Mouse (Mus musculus) small intestine, adult 2 months (tissue): Measurements from ENCODE around the gene Ttc34. TPM values are rescaled to one million over a fixed set of nuclear protein-coding genes. Genes with fewer than 3 reads are reported as not detected.

Source experiments
- H3K27ac ChIP-seq: fragments of 200-500 bp; 2 replicates; pipeline ENCODE4 v1.5.1; 2012; ENCODE audit warnings: low read depth, low read length, control low read depth, inconsistent platforms; ENCODE audit not compliant: insufficient read depth
- H3K27me3 ChIP-seq: fragments of 200-500 bp; 2 replicates; pipeline ENCODE4 v1.6.1; 2012; ENCODE audit warnings: mild to moderate bottlenecking, moderate library complexity, low read length, inconsistent platforms; ENCODE audit not compliant: control insufficient read depth, insufficient read depth
- H3K36me3 ChIP-seq: fragments of 200-500 bp; 2 replicates; pipeline ENCODE4 v1.6.1; 2012; ENCODE audit warnings: mild to moderate bottlenecking, low read length, control low read depth, inconsistent platforms; ENCODE audit not compliant: control insufficient read depth, insufficient read depth
- H3K4me1 ChIP-seq: fragments of 200-500 bp; 2 replicates; pipeline ENCODE4 v1.6.1; 2012; ENCODE audit warnings: low read length, inconsistent platforms, mixed read lengths; ENCODE audit not compliant: control insufficient read depth, insufficient read depth, insufficient read length
- H3K4me3 ChIP-seq: fragments of 200-500 bp; 2 replicates; pipeline ENCODE4 v1.5.1; 2012; ENCODE audit warnings: low read depth, mild to moderate bottlenecking, control low read depth, inconsistent platforms, low read length, moderate library complexity
- CTCF ChIP-seq: fragments of 200-500 bp; IDR thresholded peaks from 2 replicates; pipeline ENCODE4 v1.5.1; 2012; ENCODE audit warnings: low read depth, mild to moderate bottlenecking, control low read depth, inconsistent platforms, low read length, moderate library complexity, mixed read lengths; ENCODE audit not compliant: insufficient replicate concordance, insufficient read length; ENCODE audit errors: extremely low read depth
- POLR2A ChIP-seq: fragments of 200-500 bp; IDR thresholded peaks from 2 replicates; pipeline ENCODE4 v1.6.1; 2012; ENCODE audit warnings: low read depth, mild to moderate bottlenecking, control low read depth, inconsistent platforms, low read length, moderate library complexity
- whole genome bisulfite sequencing: fragments of 180-500 bp; shearing (Covaris S2); methylation state at CpG from one replicate; pipeline ENCODE4 v1.1.7; 2018; 5-methylcytosine and 5-hydroxymethylcytosine counted together
- polyA plus RNA-seq: library from polyadenylated mRNA; depleted of rRNA; stranded (reverse); fragments of >200 nt; gene quantifications from 2 replicates; pipeline ENCODE4 v1.2.3, GENCODE M21; 2012; rRNA removed

Ttc34 gene
- 0.06 TPM in 1 of 2 replicates, not detected in the other for polyA plus RNA-seq

- TF ChIP-seq POLR2A (no peak), CTCF (peak; percentile 86)
- no peak within 1 kb of the TSS for H3K4me3 ChIP-seq
- H3K27ac ChIP-seq = no peak within 1 kb of the TSS
- no peaks in the 10 kb centered on the region for H3K36me3 ChIP-seq
- no peaks in the 10 kb centered on the region for H3K4me1 ChIP-seq
- no peaks in the 10 kb centered on the region for H3K27me3 ChIP-seq
- 20% methylated on average over 2 of the region's 2 CpGs for WGBS
Measured at GRCm38 (mm10) chr4:154837170-154837569, at the start of gene Ttc34. Gene Ttc34 (plus strand): TSS chr4:154837459.

- Histone ChIP-seq H3K4me3 (no peak overlapping the region), H3K27me3 (no peaks in the 10 kb centered on the region), H3K27ac (no peak overlapping the region), H3K36me3 (no peaks in the 10 kb centered on the region), H3K4me1 (no peaks in the 10 kb centered on the region)
- WGBS = 60% methylated on average over 13 of the region's 13 CpGs
- TF ChIP-seq POLR2A = no peak
- no peak for TF ChIP-seq CTCF
Measured at GRCm38 (mm10) chr4:154787960-154788702, 49.1 kb upstream of the Ttc34 start.

GRCm38 (mm10) chr4:154791894-154792293 lies 45.4 kb upstream of the Ttc34 start:
- TF ChIP-seq CTCF (no peak), POLR2A (no peak)

GRCm38 (mm10) chr4:154793499-154793898 lies 43.8 kb upstream of the Ttc34 start:
- WGBS = 45% methylated on average over 7 of the region's 7 CpGs
- Histone ChIP-seq H3K36me3 (no peaks in the 10 kb centered on the region), H3K27me3 (no peaks in the 10 kb centered on the region), H3K4me1 (no peaks in the 10 kb centered on the region), H3K4me3 (no peak overlapping the region), H3K27ac (no peak overlapping the region)
- TF ChIP-seq CTCF = no peak
- no peak for TF ChIP-seq POLR2A

More at GRCm38 (mm10) chr4:154791894-154792293, 45.4 kb upstream of the Ttc34 start:
- no peaks in the 10 kb centered on the region for H3K4me1 ChIP-seq
- H3K36me3 ChIP-seq = no peaks in the 10 kb centered on the region
- 77% methylated on average over 7 of the region's 7 CpGs for WGBS
- no peaks in the 10 kb centered on the region for H3K27me3 ChIP-seq
- no peak overlapping the region for H3K4me3 ChIP-seq
- no peak overlapping the region for H3K27ac ChIP-seq

- Histone ChIP-seq H3K27ac (no peak overlapping the region), H3K4me1 (no peaks in the 10 kb centered on the region), H3K36me3 (no peaks in the 10 kb centered on the region), H3K4me3 (no peak overlapping the region), H3K27me3 (no peaks in the 10 kb centered on the region)
- 8% methylated on average over 4 of the region's 4 CpGs for WGBS
- TF ChIP-seq POLR2A (no peak), CTCF (peak; percentile 87; the same call in 1 of the 2 replicates)
Measured at GRCm38 (mm10) chr4:154797834-154798233, 39.4 kb upstream of the Ttc34 start.

GRCm38 (mm10) chr4:154800543-154800942 lies 36.7 kb upstream of the Ttc34 start:
- Histone ChIP-seq H3K27me3 (no peaks in the 10 kb centered on the region), H3K4me3 (no peak overlapping the region), H3K36me3 (no peaks in the 10 kb centered on the region), H3K27ac (no peak overlapping the region), H3K4me1 (no peaks in the 10 kb centered on the region)
- TF ChIP-seq CTCF = no peak
- TF ChIP-seq POLR2A = no peak
- WGBS = 56% methylated on average over 5 of the region's 5 CpGs

- Histone ChIP-seq H3K4me1 (no peaks in the 10 kb centered on the region), H3K36me3 (no peaks in the 10 kb centered on the region), H3K27me3 (no peaks in the 10 kb centered on the region), H3K27ac (no peak overlapping the region), H3K4me3 (no peak overlapping the region)
- 10% methylated on average over 26 of the region's 26 CpGs for WGBS
- no peak for TF ChIP-seq POLR2A
- no peak for TF ChIP-seq CTCF
Measured at GRCm38 (mm10) chr4:154802210-154802609, 35.0 kb upstream of the Ttc34 start.
